Mouse (Mus musculus) frontal cortex, adult 2 months (tissue): Measurements from ENCODE around the gene Cnst. TPM values are rescaled to one million over a fixed set of nuclear protein-coding genes. Genes with fewer than 3 reads are reported as not detected.
"Not testable (repeated sequence)": the region's sequence is repeated elsewhere in the genome, so short reads cannot be mapped to it uniquely, and the experiment has no call there.

ENCODE experiments used
- DNase-seq, 2 experiments: peaks; one replicate each; pipeline ENCODE4 v3.0.0; 2022; ENCODE audit warnings: low spot score in 1 of 2; ENCODE audit errors: extremely low spot score in 1 of 2
- polyA plus RNA-seq: library from polyadenylated mRNA; depleted of rRNA; stranded (reverse); fragments of >200 nt; gene quantifications from 2 replicates; pipeline ENCODE4 v1.2.3, GENCODE M21; 2012

Cnst gene
- polyA plus RNA-seq, 1 experiment: 26.5 TPM

- no peak for DNase-seq
Observed at GRCm38 (mm10) chr1:179632746-179633413, 86.7 kb downstream of the Cnst start.

- peak in 1 of 2 experiments; percentile 56 for DNase-seq
Observed at GRCm38 (mm10) chr1:179633414-179633752, 87.2 kb downstream of the Cnst start.

GRCm38 (mm10) chr1:179634159-179634558, 88.0 kb downstream of the Cnst start:
- DNase-seq: no peak

GRCm38 (mm10) chr1:179642726-179643125, 96.6 kb downstream of the Cnst start:
- no peak for DNase-seq

- no peak for DNase-seq
Observed at GRCm38 (mm10) chr1:179644151-179644550, 98.0 kb downstream of the Cnst start.

GRCm38 (mm10) chr1:179645101-179645979, 99.2 kb downstream of the Cnst start:
- peak; percentile 74 to 96 for DNase-seq

- DNase-seq: no peak
Observed at GRCm38 (mm10) chr1:179645980-179646268, 99.8 kb downstream of the Cnst start.

- not testable (repeated sequence) for DNase-seq
Observed at GRCm38 (mm10) chr1:179648678-179649077, 102.5 kb downstream of the Cnst start.

- no peak for DNase-seq
Observed at GRCm38 (mm10) chr1:179649324-179649723, 103.2 kb downstream of the Cnst start.

- no peak for DNase-seq
Observed at GRCm38 (mm10) chr1:179650284-179650683, 104.1 kb downstream of the Cnst start.

- peak in 1 of 2 experiments; percentile 39 for DNase-seq
Observed at GRCm38 (mm10) chr1:179651224-179651623, 105.1 kb downstream of the Cnst start.

- DNase-seq: peak in 1 of 2 experiments; percentile 58
Observed at GRCm38 (mm10) chr1:179663065-179663464, 116.9 kb downstream of the Cnst start.

GRCm38 (mm10) chr1:179664309-179664930, 118.2 kb downstream of the Cnst start:
- DNase-seq: no peak

GRCm38 (mm10) chr1:179666971-179667370, 120.8 kb downstream of the Cnst start:
- DNase-seq: no peak

GRCm38 (mm10) chr1:179667450-179667849, 121.3 kb downstream of the Cnst start:
- DNase-seq: no peak

GRCm38 (mm10) chr1:179668013-179668805, 122.0 kb downstream of the Cnst start, which contains the start of gene Sccpdh:
TSS of gene Sccpdh (plus strand) at chr1:179668210.
- peak; percentile 46 to 82 for DNase-seq

- no peak for DNase-seq
Observed at GRCm38 (mm10) chr1:179668836-179669537, 122.8 kb downstream of the Cnst start.

- DNase-seq: no peak
Observed at GRCm38 (mm10) chr1:179674355-179674754, 128.2 kb downstream of the Cnst start.

GRCm38 (mm10) chr1:179677031-179677430, 130.9 kb downstream of the Cnst start:
- no peak for DNase-seq
